Mouse (Mus musculus) left cerebral cortex, postnatal 36 days (tissue): ENCODE data around the gene Sftpa1. TPM values are rescaled to one million over a fixed set of nuclear protein-coding genes. Genes with fewer than 3 reads are reported as not detected.

Experiments
- DNase-seq, 2 experiments: peaks; one replicate each; pipeline ENCODE4 v3.0.0; 2021 to 2022; ENCODE audit warnings: low spot score in 2 of 2, mixed read lengths in 1 of 2
- intact Hi-C: fragments of 180-260 bp; cut with DNase I; formaldehyde crosslinking; loops from one replicate; pipeline ENCODE4 v1.15.1; 2025
- total RNA-seq, 2 experiments: library from RNA; stranded (reverse); gene quantifications; 2 replicates each; pipeline ENCODE4 v1.2.3; 2021

Sftpa1 gene
- total RNA-seq = not detected

DNA sequence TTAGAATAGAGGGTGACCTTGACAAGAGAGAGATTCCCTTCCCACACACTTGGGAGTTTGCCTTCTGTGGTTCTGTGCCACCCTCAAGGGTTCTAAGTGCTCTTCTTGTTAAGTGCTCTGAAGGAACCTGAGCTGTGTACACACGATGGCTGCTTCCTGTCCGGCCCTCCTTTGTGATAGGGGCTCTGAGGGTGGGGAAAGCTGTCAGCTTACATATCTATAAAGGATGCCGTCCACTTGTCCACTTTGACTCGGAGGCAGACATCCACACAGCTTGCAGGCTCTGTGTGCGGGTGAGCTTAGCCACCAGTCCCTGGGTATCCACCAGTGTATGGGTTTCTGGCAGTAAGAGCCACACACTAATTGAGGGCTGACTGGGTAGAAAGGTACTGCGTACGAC is at the start of gene Sftpa1:
TSS of gene Sftpa1 (plus strand) at position 243 of the 400 bp plus-strand sequence.
- no peak for DNase-seq
- intact Hi-C loops = no loop called here

- intact Hi-C loops = no loop called here
- DNase-seq = no peak
These were observed 49.2 kb upstream of the Sftpa1 start for GRCm38 (mm10) chr14:41082408-41082807.

DNA sequence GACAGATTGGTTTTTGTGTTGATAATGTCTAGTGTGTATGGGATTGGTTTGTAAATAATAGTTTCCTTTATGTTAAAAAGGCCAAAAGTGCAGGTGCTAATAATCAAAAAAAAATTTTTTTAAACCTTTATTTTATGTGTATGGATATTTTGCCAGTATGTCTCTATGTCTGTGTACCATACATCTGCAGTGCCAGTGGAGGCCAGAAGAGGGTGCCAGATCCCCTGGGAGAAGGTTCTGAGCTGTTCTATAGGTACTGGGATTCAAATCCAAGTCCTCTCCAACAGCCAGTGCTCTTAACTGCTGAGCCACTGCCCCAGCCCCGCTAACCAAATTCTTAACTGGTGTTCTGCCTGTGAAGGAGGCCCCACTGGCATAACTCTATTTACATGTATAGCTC is 44.1 kb upstream of the Sftpa1 start:
- intact Hi-C loops = no loop called here
- no peak for DNase-seq

- intact Hi-C loops = loop anchor here (2.0 kb wide), 1 partner anchor 72 kb away; no protein-coding TSS in a partner anchor
These were observed 40.8 kb upstream of the Sftpa1 start for GRCm38 (mm10) chr14:41090777-41091176.

DNA sequence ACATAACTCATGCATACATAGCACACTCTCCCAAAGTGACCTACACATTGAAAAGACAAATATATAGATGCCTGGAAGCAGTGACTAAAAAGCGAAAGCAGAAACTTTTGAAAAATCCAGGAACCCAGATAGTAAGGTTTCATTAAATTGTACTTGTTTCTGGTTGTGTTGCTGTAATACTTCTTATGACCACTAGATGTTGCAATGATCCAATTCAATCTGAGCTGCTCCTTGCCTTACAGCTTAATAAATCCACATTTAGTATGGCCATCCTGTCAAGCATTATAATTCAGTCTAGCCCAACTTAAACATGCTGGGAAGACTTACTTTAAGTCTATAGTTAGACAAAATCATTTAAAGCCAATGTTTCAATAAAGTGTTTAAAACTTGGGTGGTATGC is 37.5 kb upstream of the Sftpa1 start:
- no peak for DNase-seq
- intact Hi-C loops = no loop called here

More at GRCm38 (mm10) chr14:41090777-41091176, 40.8 kb upstream of the Sftpa1 start:
- DNase-seq = no peak

DNA sequence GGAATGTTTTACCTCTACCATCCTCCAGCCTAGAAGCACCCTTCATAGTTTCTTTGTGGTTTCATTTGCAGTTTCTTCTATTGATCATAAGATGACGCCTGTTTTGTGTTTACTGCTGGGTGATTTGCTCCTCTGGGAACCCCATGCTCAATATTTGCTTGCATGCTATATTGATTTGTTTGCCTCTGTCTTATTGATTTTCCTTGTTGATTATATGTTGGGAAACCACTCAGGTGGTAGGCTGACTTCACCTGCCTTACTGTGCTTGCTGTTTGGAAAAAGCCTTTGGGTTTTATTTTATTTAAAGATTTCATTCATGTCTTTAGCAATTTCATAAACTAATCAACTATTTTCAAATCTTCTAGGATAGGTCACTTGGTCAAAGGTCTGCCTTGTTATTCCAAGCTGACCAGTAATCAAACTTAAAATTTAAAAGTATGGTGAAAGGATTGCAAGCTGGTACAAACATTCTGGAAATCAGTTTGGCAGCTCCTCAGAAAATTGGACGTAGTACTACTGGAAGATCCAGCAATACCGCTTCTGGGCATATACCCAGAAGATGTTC is 35.2 kb upstream of the Sftpa1 start:
- intact Hi-C loops = no loop called here
- no peak for DNase-seq

DNA sequence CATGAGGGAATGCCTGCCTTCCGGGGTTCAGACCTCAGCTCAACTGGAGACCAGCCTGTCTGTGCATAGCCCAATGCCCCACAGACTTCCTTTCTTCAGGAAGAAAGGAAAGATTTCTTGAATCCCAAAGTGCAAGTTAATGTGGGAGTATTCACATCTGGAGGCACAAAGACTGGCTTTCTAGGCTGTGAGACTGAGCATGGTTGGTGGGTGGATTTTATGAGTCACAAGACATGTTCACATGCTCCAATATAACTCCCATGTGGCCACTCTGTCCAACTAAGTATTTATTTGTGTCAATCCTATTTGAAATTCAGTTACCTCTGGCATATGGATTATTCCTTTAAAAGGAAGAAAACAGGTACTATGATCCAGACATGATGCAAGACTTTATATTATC is 32.9 kb upstream of the Sftpa1 start:
- intact Hi-C loops = no loop called here
- no peak for DNase-seq

DNA sequence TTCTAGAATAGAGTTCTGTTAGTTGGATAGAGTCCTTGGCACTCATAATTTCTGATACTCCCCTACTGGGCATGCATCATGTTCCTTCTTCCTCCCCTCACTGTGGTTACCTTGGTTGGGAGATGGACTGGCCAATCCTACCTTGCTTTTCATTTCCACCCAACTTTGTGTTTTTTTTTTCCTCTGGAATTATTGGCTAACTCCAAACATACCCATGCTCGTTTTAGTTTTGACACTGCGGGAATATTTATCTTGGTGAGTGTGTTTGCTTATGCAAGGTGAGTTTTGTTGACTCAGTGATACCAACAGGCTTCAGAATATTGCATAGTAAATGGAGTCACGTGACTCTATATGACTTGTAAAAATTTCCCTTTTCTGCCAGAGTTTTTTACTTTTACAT is 30.9 kb upstream of the Sftpa1 start:
- intact Hi-C loops = no loop called here
- DNase-seq = no peak

GRCm38 (mm10) chr14:41101242-41101641 is 30.3 kb upstream of the Sftpa1 start:
- intact Hi-C loops = no loop called here
- DNase-seq = no peak

- no peak for DNase-seq
- intact Hi-C loops = no loop called here
These were observed 29.3 kb upstream of the Sftpa1 start for GRCm38 (mm10) chr14:41102269-41102668.

DNA sequence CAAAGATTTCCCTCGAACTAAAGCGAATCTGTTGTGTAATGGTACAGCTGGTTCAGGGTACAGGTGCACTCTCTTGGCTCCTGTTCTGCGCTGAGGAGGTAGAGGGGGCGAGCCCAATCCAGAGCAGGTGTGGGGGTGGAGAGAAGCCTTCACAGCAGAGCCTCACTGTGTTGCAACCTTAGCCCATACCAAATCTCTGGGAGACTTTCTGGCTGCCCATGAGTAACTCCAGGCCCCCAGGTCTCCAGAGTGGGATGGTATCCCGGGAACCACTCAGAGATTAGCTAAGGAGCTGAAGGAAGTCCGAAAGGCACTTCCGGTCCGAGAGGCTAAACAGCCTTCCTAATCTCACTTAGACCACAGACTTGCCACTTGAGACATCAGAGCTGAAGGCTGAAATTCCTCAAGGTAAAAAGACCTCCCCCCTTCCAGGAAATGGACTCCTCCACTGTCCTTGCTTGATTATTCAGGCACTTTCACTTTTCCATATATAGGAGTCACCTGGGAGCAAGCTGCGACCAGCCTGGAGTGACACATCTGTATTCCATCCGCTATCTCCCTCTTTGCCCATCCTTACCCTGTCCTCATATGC is 26.6 kb upstream of the Sftpa1 start, which contains the start of gene Mat1a:
TSS of gene Mat1a (plus strand) at position 183 of the 592 bp plus-strand sequence.
- intact Hi-C loops = no loop called here
- no peak for DNase-seq

DNA sequence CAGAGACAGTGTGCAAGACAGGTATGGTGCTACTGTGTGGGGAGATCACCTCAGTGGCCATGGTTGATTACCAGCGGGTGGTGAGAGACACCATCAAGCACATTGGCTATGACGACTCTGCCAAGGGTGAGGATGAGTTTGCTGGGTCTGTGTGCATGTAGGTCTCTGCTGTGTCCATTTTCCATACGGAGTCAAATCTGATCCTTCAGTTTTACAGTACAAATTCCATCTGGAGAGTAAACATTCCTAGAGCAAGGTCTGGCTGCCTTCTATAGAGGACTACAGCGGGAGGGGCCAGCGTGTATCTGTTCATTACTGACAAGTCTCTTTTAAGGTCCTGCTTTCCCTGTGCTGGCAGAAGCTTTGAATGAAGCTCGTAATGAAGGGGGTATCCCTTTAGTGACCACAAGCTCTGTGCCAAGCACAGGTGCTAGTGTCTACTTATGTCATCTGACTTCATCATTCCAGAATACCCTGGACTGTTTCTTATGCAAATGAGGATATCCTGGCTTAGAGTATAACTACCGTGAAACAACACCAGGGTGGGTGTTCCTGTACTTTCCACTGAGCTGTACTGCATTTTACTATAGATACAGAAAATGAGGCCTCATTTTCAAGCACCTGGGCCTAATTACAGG is 20.4 kb upstream of the Sftpa1 start:
- intact Hi-C loops = no loop called here
- no peak for DNase-seq

DNA sequence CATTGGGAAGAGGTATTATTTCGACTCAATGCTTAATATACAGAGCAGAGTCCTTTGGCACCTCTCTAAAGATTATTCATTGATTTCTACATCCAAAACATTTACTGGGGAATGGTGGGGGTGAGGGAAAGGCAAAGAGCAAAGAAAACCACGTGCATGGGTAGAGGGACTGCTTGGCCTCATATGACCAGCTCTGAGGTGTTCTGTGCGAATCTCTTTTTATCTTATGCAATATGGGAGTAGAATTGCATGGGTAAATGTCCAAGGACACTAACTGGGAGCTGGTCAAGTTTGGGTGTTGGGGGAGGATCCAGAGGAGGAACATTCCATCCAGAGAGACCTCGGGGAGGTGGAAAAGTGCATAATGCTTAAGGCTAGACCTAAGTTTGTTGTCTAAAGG is 18.6 kb upstream of the Sftpa1 start:
- DNase-seq = no peak
- intact Hi-C loops = no loop called here

GRCm38 (mm10) chr14:41116271-41116670 is 15.3 kb upstream of the Sftpa1 start:
- intact Hi-C loops = no loop called here
- no peak for DNase-seq

- intact Hi-C loops = no loop called here
- no peak for DNase-seq
These were observed 6.9 kb upstream of the Sftpa1 start for GRCm38 (mm10) chr14:41124683-41125082.

DNA sequence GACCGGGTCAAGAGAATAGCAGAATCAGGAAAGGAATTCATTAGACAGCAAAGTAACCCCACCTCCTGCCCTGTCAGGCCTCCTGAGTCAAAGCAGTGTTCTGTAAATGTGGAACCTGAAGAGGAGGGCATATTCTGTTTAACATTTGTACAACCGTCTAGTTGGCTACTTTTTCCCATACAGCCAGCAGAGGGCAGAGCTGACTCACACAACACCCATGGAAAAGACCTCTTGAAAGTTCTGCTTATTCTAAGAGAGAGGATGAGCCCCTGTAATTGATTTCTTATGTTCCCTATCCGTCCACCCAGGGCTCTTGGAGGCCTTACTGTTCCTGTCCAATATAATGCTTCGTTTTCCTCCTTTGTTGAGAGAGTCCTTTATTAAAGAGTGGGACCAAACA is 3.6 kb upstream of the Sftpa1 start:
- peak in 1 of 2 experiments; percentile 14 for DNase-seq
- intact Hi-C loops = loop anchor here (1.0 kb wide), 1 partner anchor 34 kb away; no protein-coding TSS in a partner anchor

DNA sequence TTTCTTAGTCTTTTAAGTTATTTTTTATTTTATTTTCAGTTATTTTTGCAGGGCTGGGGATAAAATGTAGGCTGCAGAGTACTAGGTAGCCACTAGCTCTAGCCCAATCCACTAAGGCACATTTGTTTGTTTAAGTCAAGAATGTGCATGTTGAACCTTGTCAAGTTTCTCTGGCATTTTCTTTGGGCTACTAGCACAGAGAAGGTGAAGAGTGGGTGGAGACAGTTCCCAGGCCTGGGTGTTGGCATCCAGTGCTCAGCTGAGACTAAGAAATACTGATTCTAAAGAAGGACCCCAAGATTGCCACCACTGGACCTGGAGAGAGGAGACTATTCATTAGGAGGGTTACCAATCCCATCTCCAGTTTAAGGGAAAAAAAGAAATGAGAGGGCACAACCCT is 5.4 kb downstream of the Sftpa1 start:
- intact Hi-C loops = no loop called here
- no peak for DNase-seq

DNA sequence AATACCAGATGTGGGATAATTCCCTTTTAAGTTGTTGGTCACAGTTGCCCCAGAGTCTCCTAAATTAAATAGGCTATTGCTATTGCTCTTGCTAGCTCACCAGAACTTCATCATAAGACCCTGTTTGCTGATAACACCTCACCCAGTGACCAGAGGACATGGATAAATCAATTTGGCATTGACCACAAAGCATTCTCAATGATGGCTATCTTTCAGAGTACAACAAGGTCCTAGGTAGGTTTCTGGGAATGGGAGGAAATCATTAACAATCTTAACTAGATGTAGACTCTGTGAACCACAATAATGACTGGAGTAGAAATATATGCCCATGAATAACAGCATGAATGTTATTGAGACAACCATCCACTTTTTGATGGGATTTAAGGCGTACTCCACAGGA is 9.1 kb downstream of the Sftpa1 start:
- intact Hi-C loops = no loop called here
- DNase-seq = no peak

GRCm38 (mm10) chr14:41146035-41146434 is 14.5 kb downstream of the Sftpa1 start:
- intact Hi-C loops = no loop called here
- DNase-seq = no peak

GRCm38 (mm10) chr14:41146922-41147321 is 15.3 kb downstream of the Sftpa1 start:
- no peak for DNase-seq
- intact Hi-C loops = no loop called here

DNA sequence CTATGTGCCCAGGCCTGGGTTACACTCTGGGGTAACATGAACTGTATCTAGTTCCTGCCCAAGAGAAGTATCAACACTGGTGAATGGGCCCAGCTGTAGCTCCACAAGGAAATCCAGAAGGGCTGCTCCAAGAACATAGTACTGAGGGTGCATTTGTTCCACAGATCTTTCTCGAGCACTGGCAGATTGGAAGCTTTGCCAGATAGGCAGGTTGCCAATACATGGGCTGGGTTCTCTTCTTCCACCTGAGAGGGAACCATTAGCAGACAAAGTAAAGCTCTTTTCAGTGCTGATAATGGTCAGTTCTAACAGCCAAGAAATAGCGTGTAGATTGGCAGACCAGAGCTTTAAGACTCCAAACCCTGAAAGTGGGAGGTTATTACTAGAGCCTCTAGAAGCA is 15.8 kb downstream of the Sftpa1 start:
- intact Hi-C loops = no loop called here
- no peak for DNase-seq
